Mouse (Mus musculus): ENCODE measurements at regions not wholly inside any gene's neighbourhood (a gene's known extent, or its start where the extent isn't known, plus 50 kb on each side); places are given as distances from the start of the nearest gene placed in this dataset.

DNA sequence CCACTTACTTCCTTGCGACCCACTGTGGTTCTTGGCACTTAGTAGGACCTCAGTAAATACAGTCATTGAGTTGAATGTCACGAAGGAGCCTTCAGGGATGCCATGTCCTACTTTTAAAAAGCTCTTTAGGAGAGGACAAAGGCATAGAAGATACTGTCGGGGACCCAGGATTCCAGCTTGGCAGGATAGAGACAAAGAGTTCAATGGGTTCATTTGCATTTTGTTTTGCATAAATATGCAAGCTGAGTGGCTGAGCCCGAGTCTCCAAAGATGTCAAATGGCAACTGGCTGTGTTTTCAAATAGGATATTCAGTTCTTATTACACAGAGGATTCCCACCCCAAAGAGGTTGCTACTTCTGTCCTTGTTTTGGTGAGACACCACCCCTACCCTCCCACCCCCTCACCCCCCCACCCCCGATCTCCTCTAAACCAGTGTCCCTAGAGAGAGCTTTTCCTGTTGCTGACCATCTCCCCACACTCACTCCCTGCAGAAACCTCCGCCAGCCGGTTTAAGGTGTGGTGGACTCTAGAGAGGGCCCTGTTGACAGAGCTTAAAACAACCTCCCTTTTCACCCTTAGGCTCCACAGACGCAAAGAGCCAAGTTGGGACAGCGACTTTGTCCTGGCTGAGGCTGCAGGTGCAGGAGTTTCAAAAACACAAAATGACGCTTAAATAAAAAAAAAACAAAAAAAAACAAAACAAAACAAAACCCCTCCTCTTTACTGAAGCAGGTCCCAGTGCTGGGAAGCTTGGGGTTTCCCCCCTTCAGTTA is 57.9 kb downstream of the Sox9 start:
- no peak for DNase-seq (ENCODE audit: low read depth)

DNA sequence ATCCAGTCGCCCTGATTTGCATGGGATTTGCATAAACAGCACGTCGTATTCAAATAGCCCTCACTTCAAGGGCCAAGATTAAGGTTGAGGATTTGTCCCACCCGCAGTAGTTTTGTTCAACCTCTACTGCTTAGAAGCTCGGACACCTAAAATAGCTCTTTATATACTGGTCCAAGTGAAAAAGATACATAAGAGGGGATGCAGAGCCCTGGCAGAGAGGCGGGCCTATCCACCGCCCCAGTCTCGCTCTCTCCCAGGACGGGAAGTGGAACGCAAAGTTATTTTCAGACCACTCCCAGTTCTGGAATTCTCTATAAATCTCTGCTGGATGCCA is 58.4 kb downstream of the Sox9 start:
- DNase-seq (ENCODE audit: low read depth), result no peak

DNA sequence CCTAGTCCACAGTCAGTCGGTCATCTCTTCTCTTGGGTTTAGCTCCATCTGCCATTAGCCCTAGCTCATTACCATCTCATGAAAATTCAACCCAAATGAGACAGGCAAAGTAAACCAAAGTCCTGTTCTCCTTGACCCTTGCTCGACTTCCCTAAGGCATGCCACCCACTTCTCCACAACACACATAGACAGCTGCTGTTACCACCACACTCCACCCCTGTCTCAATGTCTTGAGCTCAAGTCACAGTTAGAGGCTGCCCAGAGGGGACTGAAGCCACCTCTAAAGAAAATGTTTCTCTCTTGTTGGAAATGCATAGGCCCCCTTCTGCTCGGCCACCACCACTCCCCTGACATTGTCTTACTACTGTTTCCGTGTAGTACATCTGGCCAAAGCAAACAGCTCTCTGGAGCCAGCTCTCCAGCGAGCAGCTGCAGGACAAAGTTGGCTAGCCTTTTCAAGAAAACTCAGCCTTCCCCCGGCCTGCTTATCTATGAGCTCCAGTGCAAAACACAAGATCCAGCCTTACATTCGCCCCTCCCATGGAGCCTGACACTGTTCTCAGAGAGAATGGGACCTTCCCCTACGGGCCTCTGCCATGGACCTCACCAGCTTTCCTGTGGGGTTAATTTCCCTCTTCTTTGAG is 62.4 kb downstream of the Sox9 start:
- no peak for DNase-seq (ENCODE audit: low read depth)

DNA sequence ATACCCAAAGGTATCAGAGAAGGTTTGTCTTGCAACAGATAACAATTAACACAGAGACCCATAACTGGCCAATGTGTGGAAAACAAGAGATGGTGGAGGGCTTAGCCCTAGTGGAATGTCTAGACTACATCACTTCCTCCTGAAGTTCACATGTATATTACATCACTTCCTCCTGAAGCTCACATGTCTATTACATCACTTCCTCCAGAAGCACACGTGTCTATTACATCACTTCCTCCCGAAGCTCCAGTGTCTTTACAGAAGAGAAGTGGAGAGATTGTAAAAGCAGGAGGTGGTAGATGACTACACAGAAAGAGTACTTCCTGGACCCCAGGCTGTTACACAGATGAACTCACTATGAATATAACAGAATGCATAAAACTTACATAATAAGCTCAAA is 65.1 kb downstream of the Sox9 start:
- DNase-seq (ENCODE audit: low read depth), result no peak

DNA sequence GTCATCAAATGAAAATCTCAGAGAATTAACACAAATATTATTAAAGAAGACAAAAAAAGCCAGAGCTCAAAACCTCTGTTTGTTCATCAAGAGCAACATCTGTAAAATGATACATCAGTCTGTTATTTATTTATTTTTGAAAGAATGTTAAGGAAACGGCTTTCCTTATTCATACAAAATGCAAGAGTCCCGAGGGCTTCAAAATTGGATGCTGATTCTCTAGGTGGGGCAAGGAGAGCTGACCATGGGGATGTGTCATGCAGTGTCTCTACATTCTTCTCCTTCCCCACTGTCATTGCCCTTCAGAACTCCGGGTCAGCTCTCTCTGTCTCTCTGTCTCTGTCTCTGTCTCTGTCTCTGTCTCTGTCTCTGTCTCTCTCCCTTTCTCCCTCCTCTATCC is 65.8 kb downstream of the Sox9 start:
- no peak for DNase-seq (ENCODE audit: low read depth)

DNA sequence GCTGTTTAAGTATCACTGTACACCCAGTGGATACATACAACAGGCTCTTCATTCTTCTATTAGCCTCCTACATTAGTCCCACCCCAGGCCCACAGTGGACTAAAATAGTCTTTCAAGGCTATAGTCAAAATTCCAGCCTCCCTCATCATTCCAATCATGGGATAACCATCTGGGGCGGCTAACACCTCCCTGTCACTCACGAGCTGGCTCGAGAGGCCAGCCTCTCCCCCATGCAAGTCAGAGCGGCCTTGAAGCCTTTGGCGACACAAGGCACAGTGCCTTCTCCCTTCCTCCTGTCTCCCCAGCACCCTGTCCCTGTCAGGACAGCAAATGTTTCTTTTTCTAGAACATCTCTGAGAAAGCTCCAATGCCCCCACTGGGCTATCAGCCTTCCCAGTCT is 68.0 kb downstream of the Sox9 start:
- DNase-seq (ENCODE audit: low read depth), result no peak

DNA sequence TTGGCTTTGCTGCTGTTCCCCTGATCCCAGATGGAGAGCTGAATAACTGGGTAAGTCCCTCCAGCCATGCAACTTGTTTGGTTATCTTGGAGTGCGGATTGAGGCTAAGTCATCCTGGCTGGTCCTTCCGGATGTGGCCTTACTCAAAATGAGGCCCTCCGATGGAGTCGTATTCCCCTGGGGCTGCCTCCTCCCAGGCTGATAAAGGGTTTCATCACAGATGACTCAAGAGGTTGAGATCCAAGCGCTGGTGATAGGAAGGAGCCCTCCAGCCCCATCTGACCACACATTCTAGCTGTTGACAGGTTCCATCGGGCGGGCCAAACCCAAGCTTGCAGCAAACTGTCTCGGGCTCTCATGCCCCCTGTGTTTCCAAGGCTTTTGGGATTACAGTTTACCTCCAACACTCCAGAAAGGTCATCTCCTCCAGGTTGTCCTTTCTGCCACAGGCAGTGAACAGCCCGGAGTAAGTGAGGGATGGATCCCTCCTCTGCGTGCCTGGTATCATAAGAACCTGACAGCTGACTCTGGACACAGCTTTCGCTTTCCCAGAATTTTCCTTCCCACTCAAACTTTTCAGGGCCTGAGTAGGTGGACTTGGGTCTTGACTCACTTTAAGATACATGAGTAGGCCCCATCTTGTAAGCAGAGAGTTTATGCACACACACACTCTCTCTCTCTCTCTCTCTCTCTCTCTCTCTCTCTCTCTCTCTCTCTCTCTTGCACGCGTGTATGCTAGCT is 68.7 kb downstream of the Sox9 start:
- DNase-seq (ENCODE audit: low read depth), result no peak

DNA sequence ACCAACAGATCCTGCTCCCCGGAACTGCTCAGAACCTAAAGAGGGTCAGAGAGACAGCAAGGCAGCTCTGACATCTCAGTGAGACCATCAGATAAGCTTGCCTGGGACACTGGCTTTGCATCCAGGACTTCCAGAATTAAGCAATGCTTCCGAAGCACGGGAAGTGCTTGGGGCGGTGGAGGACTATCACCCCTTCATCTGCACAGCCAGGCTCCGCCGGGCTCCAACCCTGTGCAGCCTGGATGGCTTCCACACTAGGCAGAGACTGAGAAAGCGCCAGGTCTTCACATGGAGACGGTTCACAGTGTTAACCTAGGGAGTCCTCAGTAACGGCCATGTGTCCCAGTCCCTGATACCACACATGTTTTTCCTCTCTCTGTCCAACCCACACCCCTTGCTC is 69.3 kb downstream of the Sox9 start:
- DNase-seq (ENCODE audit: low read depth), result no peak

DNA sequence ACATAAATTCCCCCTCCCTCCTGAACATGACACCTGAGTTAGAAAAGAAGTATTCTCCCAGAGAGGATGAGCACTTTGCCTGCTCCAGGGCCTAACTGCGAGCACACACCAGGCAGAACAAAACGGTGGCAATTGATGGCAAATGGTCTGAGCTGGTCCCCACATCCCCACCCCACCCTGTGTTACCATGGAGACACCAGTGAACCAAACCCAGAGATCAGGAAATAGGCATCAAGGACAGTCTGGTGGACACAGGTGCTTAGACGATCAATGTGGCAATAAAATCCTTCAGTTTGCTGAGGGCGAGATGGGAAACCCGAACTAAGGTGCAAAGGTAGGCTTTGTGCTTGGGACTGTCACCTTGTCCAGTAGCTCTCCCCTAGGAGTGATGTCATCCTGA is 74.0 kb downstream of the Sox9 start:
- DNase-seq (ENCODE audit: low read depth), result no peak

DNA sequence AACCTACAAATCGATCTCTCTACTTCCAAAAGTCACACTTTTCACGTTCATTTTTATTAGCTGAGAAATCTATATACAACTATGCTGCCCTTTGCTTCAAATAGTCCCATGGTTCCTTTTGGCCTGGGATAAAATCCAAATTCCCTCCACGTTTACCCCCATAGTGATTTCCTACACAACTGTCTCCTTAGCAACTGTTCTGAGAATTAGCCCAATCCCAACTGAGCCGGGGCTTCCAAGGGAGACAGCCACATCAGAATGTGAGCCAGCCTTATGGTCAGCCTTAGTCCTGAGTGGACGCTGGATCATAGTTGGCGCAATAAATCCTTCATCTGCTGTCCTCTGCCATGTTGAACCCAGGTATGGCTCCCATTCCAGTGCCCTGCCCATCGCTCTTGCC is 77.3 kb downstream of the Sox9 start:
- DNase-seq (ENCODE audit: low read depth), result no peak

DNA sequence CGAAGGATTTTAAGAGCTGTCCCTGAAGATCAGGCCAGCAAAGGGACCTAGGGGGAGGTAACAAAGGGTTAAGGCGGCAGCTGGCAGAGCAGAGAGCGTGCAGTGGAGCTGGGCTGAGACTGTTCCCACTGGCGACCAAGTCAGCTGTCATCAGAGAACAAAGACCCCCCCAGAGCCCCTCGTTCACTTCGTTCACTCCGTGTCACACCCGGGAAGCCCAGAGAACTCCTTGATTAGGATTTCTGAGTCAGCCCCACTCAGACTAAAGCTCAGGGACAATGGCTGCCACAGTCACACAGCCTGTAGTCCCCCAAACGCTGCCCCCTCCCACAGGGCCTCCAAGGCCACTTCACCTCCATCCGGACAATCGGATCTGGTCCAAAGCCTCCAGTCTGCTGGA is 78.8 kb downstream of the Sox9 start:
- no peak for DNase-seq (ENCODE audit: low read depth)

DNA sequence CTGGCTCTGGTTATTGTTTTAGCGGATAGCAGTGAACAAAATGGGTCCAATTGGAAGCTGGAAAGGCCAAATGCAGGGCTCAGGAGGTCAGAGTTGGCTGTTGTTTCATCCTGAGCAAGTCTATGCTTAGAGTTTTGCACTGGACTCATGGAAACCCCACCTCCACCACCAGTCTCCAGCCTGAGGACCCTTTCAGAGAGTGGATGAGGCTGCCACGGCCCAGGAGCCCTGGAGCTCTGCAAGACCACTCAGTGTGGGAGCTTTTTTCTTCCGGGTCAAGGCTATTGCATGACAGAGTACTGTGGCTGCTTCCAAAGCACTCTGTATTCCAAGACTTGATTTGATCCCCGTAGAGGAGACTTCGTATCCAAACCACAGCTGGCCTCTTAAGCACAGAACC is 79.2 kb downstream of the Sox9 start:
- DNase-seq (ENCODE audit: low read depth), result no peak

DNA sequence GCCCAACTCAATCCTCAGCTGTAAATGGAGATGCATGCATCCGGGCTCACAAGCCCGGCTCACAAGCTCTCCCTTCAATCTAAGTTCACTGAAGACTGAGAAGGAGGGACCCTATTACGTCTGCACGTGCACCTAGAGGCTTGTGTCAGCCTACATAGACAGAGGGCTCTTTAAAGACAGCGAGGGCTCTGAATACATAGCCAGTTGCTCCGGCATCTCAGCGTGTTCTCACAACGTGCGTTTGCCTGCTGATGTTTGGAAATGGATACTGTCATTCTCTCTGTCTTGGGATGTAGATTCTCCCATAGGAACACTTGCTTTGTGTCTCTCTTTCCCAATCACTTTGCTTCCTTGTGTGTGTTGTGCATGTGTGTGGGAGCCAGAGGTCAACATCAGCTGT is 83.8 kb downstream of the Sox9 start:
- DNase-seq (ENCODE audit: low read depth), result no peak

DNA sequence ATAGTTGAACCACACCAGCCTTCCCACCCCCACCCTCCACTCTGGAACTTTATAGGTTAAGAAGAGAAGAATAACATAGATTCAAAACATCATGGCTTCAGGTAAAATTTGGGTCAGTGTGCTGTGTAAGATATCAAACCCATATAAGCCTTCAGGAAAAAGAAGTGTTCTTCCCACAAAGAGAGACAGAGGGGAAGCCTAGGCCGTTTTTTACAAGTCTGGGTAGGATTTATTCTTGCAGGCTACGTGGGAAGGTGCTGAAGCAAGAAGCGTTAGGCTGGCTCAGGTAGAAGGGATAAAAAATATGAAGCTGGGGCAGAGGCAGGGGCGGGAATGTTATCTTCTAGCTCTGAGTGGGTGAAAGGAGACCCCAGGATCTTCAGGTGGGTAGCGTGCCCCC is 87.5 kb downstream of the Sox9 start:
- DNase-seq (ENCODE audit: low read depth), result no peak

DNA sequence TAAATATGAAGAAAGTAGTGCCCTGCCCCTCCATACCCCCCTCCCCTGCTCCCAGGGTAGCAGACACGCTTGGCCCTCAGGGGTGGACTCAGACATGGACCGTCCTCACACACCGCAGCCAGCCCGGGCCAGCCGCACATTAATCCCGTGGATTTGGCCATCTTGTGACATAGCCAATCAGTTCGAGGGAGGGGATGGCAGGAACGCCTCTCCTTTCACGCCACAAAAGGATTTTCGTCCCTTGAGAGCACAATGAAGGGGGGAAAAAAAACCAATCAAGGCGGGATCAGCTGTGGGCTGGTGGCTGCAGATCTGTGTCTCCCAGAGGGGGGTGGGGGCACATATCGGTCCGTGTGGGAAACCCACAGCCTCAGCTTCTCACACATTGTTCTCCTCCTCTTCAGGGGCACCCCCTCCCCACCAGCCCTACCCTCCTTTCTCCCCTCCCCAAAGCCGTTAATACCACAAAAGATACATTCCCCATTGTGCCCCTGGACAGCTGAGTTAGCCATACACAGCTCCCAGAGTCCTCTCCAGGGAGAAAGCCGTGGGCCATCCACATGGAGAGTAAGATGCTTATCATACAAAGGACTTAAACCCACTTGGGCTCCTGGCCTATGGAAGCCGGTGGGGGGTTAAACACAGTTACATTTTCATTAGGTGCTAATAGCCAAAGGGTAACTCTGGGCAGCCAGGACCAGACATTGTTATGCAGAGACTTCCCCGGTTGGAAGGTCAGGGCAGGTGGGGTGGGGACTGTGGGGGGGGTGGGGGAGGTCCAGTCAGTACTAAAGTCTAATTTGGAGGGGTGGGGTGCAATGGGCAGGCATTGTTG is 88.4 kb downstream of the Sox9 start:
- no peak for DNase-seq (ENCODE audit: low read depth)

DNA sequence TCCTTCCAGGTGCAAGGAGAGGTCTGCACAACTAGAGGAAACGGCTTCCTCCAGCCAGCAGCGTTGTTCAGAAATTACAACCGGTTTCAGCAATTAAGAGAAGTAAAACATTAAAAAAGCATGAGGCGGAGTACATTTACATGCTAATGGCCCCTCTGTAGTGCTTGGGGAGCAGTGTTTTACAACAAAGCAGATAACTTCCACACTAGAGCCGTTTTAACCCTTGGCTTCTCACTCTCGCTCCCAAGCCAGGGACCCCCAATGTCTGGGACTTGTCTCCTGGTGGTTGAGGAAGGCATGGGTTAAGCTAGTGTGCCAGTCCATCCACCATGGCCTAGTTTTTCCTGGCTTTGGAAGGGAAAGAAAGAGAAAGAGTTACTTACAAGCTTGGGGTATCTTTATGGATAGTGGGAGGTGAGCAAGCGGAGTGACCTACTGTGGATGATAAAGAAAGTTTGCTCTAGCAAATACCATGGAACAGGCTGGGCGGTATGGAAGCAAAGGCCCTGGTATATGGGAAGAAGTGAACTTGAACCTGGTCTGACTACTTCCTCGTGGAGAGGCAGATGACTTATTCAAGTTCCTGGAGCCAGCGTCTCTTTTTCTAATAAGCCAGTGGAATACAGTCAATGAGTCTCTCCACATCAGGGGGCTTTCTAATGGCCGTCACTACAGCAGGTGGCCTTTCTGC is 90.8 kb downstream of the Sox9 start:
- DNase-seq (ENCODE audit: low read depth), result no peak

DNA sequence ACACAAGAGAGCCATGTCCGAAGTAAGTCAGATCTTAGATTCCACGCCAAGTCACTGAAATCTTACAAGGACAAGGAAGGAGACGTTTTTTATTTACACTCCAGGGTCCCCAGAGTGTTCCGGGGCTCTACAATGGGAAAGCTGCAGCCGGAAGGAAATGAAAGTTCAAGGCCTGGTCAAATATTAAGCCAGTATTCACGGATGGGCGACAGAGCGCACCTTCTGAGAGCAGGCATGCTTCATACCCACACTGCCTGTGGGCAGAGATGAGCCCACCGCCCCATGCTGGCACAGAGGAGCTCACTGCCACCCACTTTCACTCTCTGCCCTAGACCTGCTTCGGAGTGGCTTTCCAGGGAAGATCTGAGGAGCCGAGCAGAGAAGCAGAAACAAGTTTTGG is 92.2 kb downstream of the Sox9 start:
- DNase-seq (ENCODE audit: low read depth), result no peak

DNA sequence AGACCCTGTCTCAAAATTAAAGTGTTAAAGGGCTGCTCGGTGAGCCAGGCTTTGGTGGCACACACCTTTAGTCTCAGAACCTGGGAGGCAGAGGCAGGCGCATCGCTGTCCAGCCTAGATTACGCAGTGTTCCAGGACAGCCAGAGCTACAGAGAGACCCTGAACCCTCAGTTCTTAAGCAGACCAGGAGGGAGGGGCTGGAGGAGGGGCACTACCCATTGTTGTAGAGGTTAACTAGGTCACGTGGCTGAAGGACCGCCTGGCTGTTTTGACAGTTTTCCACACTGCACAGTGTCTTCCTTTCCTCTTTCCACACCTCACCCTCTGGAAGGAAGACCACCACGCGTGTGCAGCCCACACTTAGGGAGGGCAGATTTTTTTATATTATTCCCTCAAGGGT is 94.2 kb downstream of the Sox9 start:
- no peak for DNase-seq (ENCODE audit: low read depth)

DNA sequence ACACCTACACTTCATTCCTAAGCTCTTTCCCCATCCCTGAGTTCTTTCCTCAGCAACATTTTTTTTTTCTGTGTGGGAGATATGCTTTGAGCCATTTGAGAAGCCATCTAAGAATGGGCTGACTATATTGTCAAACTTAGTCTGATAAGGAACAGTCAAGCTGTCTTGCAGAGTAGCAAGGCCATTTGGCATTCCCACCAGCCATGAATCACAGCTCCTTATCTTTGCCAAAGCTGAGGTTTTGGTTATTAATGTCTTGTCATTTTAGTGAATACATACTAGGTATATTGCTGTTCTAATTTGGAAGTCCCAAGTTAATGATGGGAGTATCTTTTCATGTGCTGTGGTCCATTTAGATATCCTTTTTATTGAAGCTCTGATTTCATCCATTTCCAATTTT is 96.4 kb downstream of the Sox9 start:
- DNase-seq (ENCODE audit: low read depth), result no peak

DNA sequence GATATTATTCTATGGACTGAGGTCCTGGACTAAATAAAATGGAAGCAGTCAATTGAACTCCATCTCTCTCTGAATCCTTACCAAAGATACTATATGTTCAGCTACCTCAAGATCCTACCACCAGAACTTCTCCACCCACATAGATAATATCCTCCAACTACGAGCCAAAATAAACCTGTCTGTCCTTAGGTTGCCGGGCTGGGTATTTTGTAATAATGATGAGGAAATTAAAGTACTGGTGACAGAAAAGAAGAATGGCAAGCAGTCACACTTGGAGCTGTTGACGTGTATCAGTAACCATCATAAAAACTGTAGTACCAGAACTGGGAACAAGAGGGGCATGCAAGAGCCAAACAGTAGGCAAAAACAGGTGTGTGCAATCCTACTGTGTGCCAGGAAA is 98.7 kb downstream of the Sox9 start:
- DNase-seq (ENCODE audit: low read depth), result no peak

DNA sequence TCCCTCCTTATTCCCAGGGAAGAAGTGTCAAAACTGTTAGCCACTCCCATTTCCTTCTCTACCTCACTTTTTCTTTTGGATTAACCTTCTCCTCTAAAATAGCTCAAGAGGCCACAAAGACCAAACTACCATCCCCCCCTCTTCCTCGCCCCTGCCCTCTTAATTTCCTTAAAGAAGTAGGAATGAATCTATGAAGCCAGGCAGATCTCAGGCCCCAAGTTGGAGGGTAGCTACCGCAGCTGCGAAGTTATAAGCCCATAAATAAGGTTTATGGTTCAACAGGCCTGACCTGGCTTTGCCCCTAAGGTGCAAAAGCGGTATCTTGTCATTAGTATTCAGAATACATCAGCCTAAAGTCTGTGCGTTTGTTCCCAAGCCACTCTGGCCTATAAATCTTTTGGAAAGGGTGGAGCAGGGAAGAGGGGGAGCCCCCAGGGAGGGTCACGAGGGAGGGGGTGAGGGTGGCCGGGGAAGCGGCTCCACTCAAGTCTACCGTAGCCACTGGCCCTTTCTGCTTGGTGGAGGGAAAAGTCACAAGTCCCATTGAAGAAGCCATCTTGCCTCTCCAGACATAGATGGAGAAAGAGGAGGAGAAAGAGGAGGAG is 103.4 kb downstream of the Sox9 start:
- no peak for DNase-seq (ENCODE audit: low read depth)

DNA sequence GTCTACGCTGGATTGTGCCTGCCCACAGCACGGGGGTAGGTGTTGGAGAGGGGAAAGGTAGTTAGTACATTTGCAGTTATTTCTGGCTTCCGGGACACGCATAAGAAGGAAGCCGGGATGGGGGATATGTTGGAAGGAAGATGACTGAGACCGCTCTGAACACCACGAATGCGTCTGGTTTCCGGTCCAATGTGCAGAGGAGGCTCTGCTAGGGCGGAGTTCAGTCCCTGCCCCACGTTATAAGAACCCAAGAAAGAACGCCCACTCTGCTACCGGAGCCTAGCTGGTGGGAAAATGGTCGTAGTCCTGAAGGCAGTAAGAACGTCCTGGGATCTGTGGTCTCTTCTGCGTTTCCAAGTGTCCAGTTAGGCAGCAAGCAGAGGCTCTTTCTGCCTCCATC is 104.1 kb downstream of the Sox9 start:
- no peak for DNase-seq (ENCODE audit: low read depth)
